Mouse (Mus musculus): ENCODE results near the gene Slc34a3.

Slc34a3 gene

GRCm38 (mm10) chr2:25195211-25196156, 38.7 kb downstream of the Slc34a3 start:
- DNase-seq (ENCODE audit: extremely low read depth, insufficient read length, low spot score), result peak; percentile 60

GRCm38 (mm10) chr2:25194486-25195171, 39.5 kb downstream of the Slc34a3 start:
- peak; percentile 65 for DNase-seq (ENCODE audit: extremely low read depth, insufficient read length, low spot score)

GRCm38 (mm10) chr2:25194006-25194405, 40.2 kb downstream of the Slc34a3 start:
- no peak for DNase-seq (ENCODE audit: extremely low read depth, insufficient read length, low spot score)

DNA sequence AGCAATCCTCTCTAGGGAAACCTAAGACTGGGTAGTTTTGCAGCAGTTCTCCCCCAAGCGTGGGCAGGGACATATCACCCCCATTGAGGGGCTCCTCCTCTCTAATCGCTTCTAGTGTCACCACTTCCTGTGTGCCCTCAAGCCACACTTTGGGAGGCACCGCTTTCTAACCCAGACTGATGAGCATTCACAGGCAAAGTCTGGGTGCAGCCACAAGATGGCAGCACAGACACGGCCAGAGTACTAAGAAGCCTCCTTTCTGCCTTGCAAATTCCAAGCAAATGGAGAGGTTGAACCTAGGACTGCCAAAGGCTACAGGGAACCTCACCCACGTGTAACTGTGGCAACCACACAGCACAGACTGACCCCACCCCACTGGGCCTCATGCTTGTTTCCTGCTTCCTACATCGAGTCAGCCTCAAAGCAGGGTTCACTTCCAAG, 40.8 kb downstream of the Slc34a3 start:
- DNase-seq (ENCODE audit: extremely low read depth, insufficient read length, low spot score), result peak; percentile 71

GRCm38 (mm10) chr2:25187841-25188240, 46.3 kb downstream of the Slc34a3 start:
- no peak for DNase-seq (ENCODE audit: extremely low read depth, insufficient read length, low spot score)

- DNase-seq (ENCODE audit: extremely low read depth, insufficient read length, low spot score), result no peak
Observed at GRCm38 (mm10) chr2:25186575-25186930, 47.6 kb downstream of the Slc34a3 start.

- DNase-seq (ENCODE audit: extremely low read depth, insufficient read length, low spot score), result peak; percentile 11
Observed at GRCm38 (mm10) chr2:25185625-25186574, 48.3 kb downstream of the Slc34a3 start.

DNA sequence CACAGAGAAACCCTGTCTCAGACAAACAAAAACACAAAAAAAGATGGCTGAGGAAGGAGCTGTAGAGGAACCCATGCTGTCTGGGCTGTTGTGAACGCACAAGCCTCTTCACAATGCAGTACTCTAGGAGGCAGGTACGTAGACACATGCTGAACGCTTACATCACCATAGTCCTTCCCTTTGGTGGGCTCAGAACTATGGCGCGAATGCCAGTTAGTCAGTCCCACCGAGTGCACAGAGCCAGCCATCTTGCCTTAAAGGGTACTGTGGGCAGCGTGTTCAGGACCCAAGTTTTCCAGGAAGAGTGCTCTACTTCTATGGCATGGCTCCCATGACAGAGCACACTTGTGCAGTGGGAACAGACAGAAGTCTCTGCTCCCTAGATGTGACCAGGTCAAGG, 49.7 kb downstream of the Slc34a3 start:
- DNase-seq (ENCODE audit: extremely low read depth, insufficient read length, low spot score), result no peak

- no peak for DNase-seq (ENCODE audit: extremely low read depth, insufficient read length, low spot score)
Observed at GRCm38 (mm10) chr2:25183336-25183735, 50.8 kb downstream of the Slc34a3 start.

DNA sequence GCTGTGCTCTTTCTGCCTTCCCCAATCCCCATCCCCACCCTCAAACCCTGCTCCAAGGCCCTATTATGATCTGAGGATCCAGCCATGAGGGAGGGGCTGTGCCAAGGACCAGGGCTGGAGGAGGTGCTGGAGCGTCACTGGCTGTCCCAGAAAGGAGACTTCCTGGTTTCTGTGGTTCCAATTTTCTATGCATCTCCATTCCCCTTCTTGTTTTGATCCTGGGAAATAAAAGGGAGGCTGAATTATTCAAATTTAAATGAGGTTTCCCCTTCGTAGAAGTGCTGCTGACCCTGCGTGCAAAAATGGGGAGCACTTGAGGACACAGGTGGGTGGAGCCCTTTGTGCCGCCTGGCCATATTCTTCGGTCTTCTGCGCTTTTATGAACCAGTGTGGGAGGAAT, 51.5 kb downstream of the Slc34a3 start:
- DNase-seq (ENCODE audit: extremely low read depth, insufficient read length, low spot score), result no peak

DNA sequence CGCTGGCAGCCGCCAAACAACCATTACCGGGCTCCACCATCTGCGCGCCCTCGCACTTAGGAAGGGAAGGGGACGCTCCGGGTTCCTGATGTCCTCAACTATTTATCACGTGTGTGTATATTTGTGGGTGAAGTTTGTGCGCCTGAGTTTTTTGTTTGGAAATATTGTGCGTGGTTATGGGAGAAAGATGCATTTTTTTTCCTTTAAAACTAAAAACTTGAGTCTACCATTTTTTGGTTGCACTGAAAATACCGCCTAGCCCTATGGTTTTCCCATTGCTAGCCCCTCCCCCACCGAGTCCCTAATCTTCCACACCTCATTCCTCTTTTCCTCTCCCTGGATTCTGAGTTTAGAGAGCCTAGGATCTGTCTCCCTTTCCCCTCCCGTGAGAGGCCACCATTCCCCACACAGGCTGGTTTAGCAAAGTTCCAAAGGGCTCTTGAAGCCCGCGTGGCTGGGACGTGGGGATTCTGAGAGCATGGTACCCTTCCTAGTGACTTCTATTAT, 52.2 kb downstream of the Slc34a3 start:
- no peak for DNase-seq (ENCODE audit: extremely low read depth, insufficient read length, low spot score)

DNA sequence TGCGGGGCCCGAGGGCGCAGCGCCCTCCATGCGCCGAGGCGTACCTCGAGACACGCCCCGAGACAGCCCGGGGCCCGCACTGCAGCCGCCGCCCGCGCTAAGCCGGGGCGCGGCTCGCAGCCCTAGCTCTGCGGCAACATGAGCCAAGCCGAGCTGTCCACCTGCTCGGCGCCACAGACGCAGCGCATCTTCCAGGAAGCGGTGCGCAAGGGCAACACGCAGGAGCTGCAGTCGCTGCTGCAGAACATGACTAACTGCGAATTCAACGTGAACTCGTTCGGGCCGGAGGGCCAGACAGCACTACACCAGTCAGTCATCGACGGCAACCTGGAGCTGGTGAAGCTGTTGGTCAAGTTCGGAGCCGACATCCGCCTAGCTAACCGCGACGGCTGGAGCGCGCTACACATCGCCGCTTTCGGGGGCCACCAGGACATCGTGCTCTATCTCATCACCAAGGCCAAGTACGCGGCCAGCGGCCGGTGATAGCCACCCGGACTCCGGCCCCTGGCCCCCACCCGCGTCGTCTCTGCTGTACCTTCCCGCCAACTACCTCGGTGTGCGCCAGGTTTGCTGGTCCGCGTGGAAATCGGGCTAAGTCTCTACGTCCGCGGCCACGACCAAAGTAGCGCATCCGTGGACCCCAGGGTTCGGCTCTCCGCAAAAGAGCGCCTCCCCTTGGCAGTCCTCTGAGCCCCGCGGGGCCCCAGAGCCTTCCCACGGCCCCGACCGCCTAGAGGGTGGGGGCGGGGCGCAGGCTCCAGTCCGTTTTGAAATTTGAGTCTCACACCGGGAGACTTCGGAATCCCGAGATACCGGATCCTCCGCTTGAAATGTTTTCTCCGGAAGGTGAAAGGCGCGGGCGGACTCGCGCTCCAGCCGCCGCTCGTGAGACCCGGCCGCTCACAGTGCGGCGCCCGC, 52.9 kb downstream of the Slc34a3 start:
- DNase-seq (ENCODE audit: extremely low read depth, insufficient read length, low spot score), result no peak

GRCm38 (mm10) chr2:25180478-25180903, 53.7 kb downstream of the Slc34a3 start, which contains the start of gene Nrarp:
TSS of gene Nrarp (plus strand) at chr2:25180758.
- DNase-seq (ENCODE audit: extremely low read depth, insufficient read length, low spot score), result no peak

DNA sequence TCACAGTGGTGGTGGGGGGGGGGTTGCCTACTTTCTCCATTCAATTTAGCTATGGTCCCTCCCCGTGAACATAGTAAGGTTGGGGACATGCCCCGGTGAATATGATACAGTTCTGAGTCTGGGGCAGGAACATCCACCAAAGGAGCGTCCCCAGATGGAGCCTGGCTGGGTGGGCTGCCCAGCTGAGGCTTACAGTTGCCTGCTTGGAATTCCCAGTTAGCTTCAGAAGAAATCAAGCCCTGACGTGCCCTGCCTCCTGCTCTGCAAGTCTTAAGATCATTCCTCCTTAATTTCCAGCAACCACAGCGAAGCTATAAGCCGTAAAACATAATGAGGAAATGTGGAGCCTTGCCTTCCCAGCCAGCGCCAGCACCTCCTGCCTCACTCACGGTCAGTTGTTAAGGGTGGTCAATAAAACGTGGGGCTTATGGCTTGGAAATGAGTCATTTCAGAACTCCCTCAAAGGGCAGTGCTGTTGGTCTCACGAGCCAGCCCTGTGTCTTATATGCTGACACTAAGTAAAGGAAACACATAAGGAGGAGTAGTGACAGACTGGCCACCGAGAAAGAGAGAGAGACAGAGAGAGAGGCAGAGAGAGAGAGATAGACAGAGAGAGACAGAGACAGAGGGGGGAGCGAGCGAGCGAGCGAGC, 54.5 kb downstream of the Slc34a3 start:
- DNase-seq (ENCODE audit: extremely low read depth, insufficient read length, low spot score), result no peak
